Mouse (Mus musculus) left cerebral cortex, adult 9 months (tissue): Measurements from ENCODE around the gene Mt3.

ENCODE experiments used
- DNase-seq, 2 experiments: peaks; one replicate each; pipeline ENCODE4 v3.0.0; 2022; ENCODE audit warnings: low spot score in 2 of 2

Gene Mt3

DNA sequence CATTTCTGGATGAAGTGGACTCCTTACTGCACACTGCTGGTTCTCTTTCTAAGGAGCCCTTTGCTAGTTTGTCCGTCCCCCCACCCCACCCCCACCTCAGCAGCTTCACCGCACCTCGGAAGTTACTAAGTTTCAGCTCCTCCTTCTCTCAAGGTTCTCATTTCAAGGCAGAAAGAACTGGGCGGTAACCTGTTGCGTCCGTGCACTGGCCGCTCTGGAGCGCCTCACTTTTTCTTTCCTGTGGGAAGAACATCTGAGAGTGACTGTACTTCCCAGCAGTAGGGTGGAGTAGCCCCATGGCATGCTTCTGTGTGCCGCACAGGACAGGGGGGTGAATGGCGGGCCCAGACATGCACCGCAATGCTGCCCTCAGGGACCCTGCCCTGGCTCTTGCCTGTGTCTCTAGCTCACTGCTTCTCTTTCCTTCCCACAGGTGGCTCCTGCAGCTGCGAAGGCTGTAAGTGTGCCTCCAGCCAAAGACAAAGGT is 32.0 kb downstream of the Mt3 start:
- DNase-seq = no peak

DNA sequence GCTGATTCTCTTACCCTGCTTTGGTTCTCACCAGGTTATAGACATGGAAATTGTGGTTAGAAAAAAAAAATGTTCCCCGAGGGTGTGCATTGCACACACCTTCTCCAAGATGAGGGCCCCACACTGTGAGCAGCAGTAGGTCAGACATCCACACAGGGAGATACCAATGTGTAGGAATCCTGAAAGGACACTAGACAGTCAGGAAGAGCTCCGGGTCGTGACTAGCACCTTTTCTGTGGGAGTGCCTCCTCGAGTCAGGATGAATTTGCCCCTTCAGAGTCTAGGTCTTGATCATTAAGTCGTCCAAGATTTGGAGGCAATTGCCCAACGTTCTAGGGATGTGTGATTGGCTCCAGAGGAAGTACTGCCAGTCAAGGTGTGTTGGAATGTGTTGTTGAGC is 33.4 kb downstream of the Mt3 start:
- no peak for DNase-seq

DNA sequence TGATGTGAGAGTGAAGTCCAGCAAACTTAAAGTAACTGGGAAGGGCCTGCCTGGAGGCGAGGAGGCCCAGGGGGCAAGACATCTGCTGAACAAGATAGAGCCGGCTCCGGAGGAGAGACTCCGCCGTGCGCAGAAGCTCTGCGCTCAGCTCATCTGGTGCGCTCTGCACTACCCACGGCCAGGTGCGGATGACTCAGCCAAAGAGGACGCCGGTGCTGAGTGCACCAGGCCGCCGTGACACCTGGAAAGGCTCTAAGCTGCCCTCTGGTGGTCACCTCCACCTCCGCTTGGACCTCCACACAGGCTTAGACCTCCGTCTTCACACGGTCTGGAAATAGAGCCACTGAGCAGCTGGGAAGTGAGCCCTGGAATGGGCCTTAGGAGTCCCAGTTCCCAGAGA is 34.1 kb downstream of the Mt3 start:
- DNase-seq = no peak

DNA sequence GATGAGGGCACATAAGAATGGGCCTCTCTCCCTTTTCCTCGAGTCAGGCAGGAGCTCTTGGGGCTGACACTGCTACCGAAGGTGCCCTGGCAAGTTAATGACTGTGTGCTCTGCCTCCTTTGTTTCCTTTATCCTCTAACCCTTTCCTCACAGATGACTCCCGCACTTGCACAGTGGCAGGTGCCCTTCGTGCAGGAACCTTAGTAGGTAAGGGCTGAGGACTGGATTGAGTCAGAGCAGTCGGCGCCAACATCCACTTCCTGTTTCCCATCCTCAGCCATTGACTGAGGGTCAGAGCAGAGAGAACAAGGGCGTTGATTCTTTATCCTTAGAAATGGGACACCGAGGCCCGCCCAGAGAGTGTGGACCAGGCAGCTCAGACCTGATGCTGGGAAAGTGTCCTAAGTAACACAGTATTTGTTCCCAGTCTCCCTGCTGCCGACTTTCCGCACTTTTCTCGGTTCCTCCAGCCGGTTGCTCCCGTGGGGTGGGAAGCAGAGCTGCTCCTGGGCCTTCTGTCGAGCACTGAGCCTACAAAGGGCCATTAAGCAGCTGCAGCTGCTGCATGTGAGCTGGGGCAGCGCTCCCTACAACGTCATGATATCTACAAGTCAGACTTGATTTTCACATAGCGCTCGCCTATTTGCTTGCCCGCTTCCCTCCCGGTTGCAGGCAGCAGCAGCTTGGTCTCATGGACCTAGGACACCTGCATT is 35.0 kb downstream of the Mt3 start:
- DNase-seq = no peak

DNA sequence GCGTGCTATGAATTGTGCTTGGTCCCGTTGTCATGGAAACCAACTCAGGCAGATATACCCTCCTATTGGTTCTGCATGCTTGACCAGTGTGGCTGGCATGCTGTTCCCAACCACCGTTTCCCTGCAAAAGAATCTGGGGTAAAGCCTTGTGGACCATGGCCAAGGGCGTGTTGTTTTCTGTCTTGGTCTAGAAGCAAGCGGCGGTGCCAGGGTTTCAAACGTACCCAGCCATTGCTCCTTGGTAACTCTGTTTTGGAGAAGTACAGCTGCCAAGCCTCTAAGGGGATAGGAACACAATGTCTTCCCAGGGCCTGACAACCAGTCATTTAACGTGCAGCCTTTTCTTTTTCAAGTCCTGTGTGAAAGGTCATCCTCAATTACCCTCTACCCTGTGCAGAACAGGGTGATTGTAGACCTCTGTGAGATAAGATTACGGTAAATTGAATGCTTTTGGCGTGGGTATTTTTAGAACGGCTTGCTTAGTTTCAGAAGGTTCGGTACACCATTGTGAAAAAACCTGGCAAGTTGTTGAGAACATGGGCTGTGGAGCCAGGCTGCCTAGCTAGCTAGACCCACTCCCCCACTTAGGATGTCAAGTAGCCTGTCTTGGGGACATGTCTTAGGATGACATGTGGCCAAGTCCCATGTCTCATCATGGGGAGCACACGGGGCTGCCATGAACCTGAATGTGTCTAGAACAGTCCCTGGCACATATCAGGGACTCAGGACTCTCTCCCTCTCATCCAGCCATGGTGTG is 37.0 kb downstream of the Mt3 start:
- DNase-seq = peak in 1 of 2 experiments; percentile 75

DNA sequence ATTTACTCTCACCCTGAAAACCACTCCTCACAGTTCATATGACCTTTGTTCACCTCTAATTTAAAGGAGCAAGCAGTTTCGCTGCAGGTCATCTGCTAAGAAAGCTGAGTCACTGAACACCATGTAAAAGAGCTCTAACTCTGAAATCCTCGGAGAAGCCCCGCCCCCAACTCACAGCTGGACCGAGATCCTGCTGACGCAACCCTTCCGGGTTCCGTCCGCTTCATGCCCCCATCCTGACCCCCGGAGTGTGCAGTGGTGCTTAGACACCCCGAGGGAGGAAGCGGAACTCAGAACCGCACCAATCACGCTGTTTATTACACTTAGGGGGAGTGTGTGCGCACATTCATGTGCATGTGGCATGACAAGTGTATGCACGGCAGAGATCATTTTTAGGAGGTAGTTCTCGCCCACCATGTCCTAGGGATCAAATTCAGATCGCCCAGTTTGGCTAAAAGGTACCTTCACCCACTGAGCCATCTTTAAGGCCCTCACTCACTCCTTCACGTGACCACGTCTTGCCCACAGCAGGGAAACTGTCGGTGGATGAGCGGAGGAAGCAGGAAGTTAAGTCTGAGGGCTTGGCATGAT is 38.8 kb downstream of the Mt3 start:
- no peak for DNase-seq

DNA sequence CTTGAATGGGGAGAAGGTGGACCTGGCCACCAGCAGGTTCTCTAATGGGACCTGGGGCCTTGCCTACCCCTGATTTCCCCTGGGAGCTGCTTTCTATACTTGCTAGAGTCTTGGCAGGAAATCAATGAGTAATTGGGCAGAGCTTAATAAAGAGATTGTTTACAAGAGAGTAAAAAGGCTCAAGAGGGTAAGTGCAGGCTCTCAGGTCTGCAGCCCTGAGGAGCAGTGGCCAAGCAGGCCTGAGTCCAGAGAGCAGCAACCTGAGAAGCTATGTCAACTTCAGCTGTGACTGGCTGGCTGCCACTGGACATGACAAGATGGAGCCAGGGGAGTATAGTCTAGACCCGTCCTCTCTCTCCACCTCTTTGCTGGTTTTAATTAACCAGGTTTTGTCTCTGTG is 40.5 kb downstream of the Mt3 start:
- DNase-seq = no peak

DNA sequence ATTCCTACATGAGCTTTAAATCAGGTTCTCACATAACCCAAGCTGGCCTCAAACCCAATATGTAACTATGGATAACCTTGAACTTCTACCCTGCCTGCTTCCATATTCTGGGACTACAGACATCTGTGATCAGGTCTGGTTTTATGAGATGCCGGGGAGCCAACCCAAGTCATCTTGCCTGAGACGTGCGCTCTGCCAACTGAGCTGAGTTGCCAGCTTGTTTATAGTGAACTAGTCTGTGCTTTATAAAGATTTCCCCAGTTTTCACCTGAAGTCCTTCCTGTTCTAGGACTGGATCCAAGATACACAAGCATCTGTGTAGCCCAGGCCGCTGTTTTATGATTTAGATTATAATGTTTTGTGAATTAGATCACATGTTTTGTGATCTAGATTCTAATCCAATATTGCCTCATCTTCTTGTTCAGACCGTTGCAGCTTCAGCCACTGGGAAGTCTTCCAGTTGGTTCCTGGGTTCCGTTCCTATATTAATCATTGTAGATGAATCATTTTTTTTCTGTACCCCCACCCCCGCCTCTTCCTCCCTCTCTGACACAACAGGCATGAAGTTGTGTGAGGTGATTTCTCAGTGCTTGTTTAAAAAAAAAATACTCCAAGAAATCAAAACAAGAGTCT is 42.3 kb downstream of the Mt3 start:
- DNase-seq = no peak

DNA sequence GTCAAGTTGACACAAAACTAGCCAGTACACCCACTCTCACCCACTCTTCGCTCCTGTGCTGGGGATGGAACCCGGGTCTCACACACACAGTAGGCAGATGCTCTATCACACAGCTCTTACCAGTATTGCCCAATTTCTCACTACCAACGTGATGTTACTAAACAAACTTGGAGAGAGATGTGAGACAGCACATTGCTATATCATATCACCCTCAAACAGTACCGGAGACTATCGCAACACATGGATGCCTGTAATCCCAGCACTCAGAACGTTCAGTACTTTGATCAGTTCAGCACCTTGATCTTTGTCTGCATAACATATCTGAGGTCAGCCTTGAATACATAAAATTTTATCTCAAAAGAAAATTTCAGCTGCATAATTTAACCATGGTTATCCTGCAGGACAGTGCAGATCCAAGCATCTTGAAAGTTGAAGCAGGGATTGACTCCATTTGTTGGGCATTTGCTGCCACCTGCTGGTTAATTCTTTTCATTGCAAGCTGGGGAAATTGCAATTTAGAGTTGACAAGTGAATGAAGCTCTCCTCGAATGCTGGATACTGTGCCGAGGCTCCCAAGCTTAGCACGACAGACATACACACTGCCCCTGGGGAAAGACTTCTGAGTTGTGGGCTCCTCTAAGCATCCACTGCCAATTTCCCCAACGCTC is 46.9 kb downstream of the Mt3 start:
- DNase-seq = peak in 1 of 2 experiments; percentile 78
